Mouse (Mus musculus) forelimb bud, embryonic 11.5 days (tissue): Measurements from ENCODE around the gene Shmt2.

Experiments
- DNase-seq: peaks from one replicate; pipeline ENCODE4 v3.0.0-alpha.2; 2012; ENCODE audit warnings: low read depth, low spot score

Gene Shmt2

GRCm38 (mm10) chr10:127512307-127512666 is 10.0 kb downstream of the Shmt2 start:
- DNase-seq, result no peak

GRCm38 (mm10) chr10:127511634-127512306 is 10.5 kb downstream of the Shmt2 start:
- DNase-seq, result no peak

- DNase-seq, result peak; percentile 74
Observed at GRCm38 (mm10) chr10:127510895-127511617, 11.2 kb downstream of the Shmt2 start.

GRCm38 (mm10) chr10:127509837-127510701 is 12.2 kb downstream of the Shmt2 start:
- DNase-seq, result no peak

GRCm38 (mm10) chr10:127509051-127509836 is 13.0 kb downstream of the Shmt2 start:
- peak; percentile 95 for DNase-seq

- DNase-seq, result peak; percentile 74
Observed at GRCm38 (mm10) chr10:127508239-127508638, 14.0 kb downstream of the Shmt2 start.

GRCm38 (mm10) chr10:127500894-127501893 is 21.1 kb downstream of the Shmt2 start, which contains the start of gene Stac3:
Gene Stac3, plus strand, starts transcription at chr10:127501686.
- DNase-seq, result no peak

- no peak for DNase-seq
Observed at GRCm38 (mm10) chr10:127500042-127500441, 22.2 kb downstream of the Shmt2 start.

- DNase-seq, result no peak
Observed at GRCm38 (mm10) chr10:127499516-127499915, 22.7 kb downstream of the Shmt2 start.

GRCm38 (mm10) chr10:127496156-127496555 is 26.1 kb downstream of the Shmt2 start:
- no peak for DNase-seq

- DNase-seq, result no peak
Observed at GRCm38 (mm10) chr10:127492118-127492517, 30.1 kb downstream of the Shmt2 start.

- no peak for DNase-seq
Observed at GRCm38 (mm10) chr10:127491128-127491512, 31.1 kb downstream of the Shmt2 start.

- no peak for DNase-seq
Observed at GRCm38 (mm10) chr10:127490160-127491127, 31.8 kb downstream of the Shmt2 start.

GRCm38 (mm10) chr10:127488856-127489255 is 33.4 kb downstream of the Shmt2 start:
- DNase-seq, result no peak

- DNase-seq, result no peak
Observed at GRCm38 (mm10) chr10:127485235-127485634, 37.0 kb downstream of the Shmt2 start.

- no peak for DNase-seq
Observed at GRCm38 (mm10) chr10:127480833-127481813, 41.1 kb downstream of the Shmt2 start.

GRCm38 (mm10) chr10:127479131-127479530 is 43.1 kb downstream of the Shmt2 start:
- peak; percentile 24 for DNase-seq

GRCm38 (mm10) chr10:127477301-127477700 is 44.9 kb downstream of the Shmt2 start:
- no peak for DNase-seq
